Comparison of ENCODE assay signal across 9 mouse cellular contexts in genomic region chr13:23438521-23438920, GRCm38 (mm10). TPM values are rescaled to one million over a fixed set of nuclear protein-coding genes. Genes with fewer than 3 reads are reported as not detected.
DNase-seq lines count a peak whose midpoint lies in the region; ATAC-seq lines count a peak whose summit lies in the region.
"Had no signal": no experiment of that assay in that cellular context is flagged by ENCODE, and none has a peak within 500 bp of the region (broad histone marks: within the 10 kb centered on the region; RNA-seq: fewer than 3 reads in every experiment).

No protein-coding gene starts in this region.

- H3K9ac ChIP-seq in intestine, embryonic 16.5 days (ENCODE audit: low read depth, low read length) = no peak overlapping the region
- peak overlapping the region; percentile 46; the same call in 1 of the 2 replicates for H3K9ac ChIP-seq in liver, embryonic 15.5 days

- peak overlapping the region; percentile 74 for H3K4me2 ChIP-seq in intestine, embryonic 16.5 days (ENCODE audit: low read depth, low read length)
- H3K4me2 ChIP-seq in liver, embryonic 15.5 days = peak overlapping the region; percentile 86

- H3K4me3 ChIP-seq in intestine, embryonic 16.5 days (ENCODE audit: low read length) = peak overlapping the region; percentile 65
- H3K4me3 ChIP-seq in liver, embryonic 15.5 days (replicated peaks) = peak overlapping the region; percentile 64

- peak; percentile 78 for DNase-seq in A20 (ENCODE audit: low read depth, low spot score)
- peak; percentile 52 to 56 for DNase-seq in CD8-positive naive resting alpha-beta T cell, adult 2 months (ENCODE audit: low read depth in 2 of 2, low spot score in 2 of 2)
- DNase-seq in cerebellum, adult 9-10 months = peak; percentile 74
- DNase-seq in frontal cortex, postnatal 25 days (ENCODE audit: low spot score in 2 of 2) = peak; percentile 38 to 58
- peak; percentile 51 for DNase-seq in neural tube, embryonic 10.5 days (ENCODE audit: extremely low spot score, low spot score)
- DNase-seq in urinary bladder, postnatal 14 days (ENCODE audit: low spot score) = no peak

- no peaks in the 10 kb centered on the region for H3K27me3 ChIP-seq in intestine, embryonic 16.5 days (replicated peaks; ENCODE audit: control insufficient read depth, insufficient read depth, low read length)
- no peaks in the 10 kb centered on the region for H3K27me3 ChIP-seq in liver, embryonic 15.5 days

- no peaks in the 10 kb centered on the region for H3K36me3 ChIP-seq in intestine, embryonic 16.5 days (ENCODE audit: control insufficient read depth, insufficient read depth, low read length)
- H3K36me3 ChIP-seq in liver, embryonic 15.5 days (replicated peaks) = no peaks in the 10 kb centered on the region

- ATAC-seq in intestine, embryonic 16.5 days = no peak
- ATAC-seq in liver, embryonic 15.5 days (ENCODE audit: insufficient read depth) = no peak

- no peaks in the 10 kb centered on the region for H3K9me3 ChIP-seq in intestine, embryonic 16.5 days (ENCODE audit: control insufficient read depth, low read length)
- H3K9me3 ChIP-seq in liver, embryonic 15.5 days (replicated peaks) = no peaks in the 10 kb centered on the region

- WGBS in intestine, embryonic 16.5 days = under 1% methylated on average over 7 of the region's 7 CpGs
- WGBS in liver, embryonic 15.5 days (ENCODE audit: insufficient replicate concordance) = 0% methylated on average over 7 of the region's 7 CpGs

- no peak overlapping the region for H3K27ac ChIP-seq in intestine, embryonic 16.5 days (ENCODE audit: low read length)
- H3K27ac ChIP-seq in liver, embryonic 15.5 days (replicated peaks) = peak overlapping the region; percentile 80

- H3K4me1 ChIP-seq in intestine, embryonic 16.5 days (ENCODE audit: control insufficient read depth, insufficient read depth, low read length) = peaks cover 6% of the 10 kb centered on the region; the same call in 1 of the 2 replicates
- H3K4me1 ChIP-seq in liver, embryonic 15.5 days (replicated peaks) = peaks cover 30% of the 10 kb centered on the region

RNA-seq across cellular contexts. Expression of gene Abt1, which starts 14.9 kb away (rescaled TPM):
- 10.2 and 11.2 TPM in 2 replicates for polyA plus RNA-seq in intestine, embryonic 16.5 days (2015; fragmentation: Nextera tagmentation; extraction: Ambion mirVana)
- 5.1 and 5.2 TPM in 2 replicates for polyA plus RNA-seq in liver, embryonic 15.5 days (2015; fragmentation: Nextera tagmentation; extraction: Ambion mirVana)

RNA-seq across cellular contexts. Expression of gene Btn1a1, which starts 27.2 kb away (rescaled TPM):
- polyA plus RNA-seq in intestine, embryonic 16.5 days (2015; fragmentation: Nextera tagmentation; extraction: Ambion mirVana) = 0.07 and 0.11 TPM in 2 replicates
- polyA plus RNA-seq in liver, embryonic 15.5 days (2015; fragmentation: Nextera tagmentation; extraction: Ambion mirVana) = 1.6 and 2.1 TPM in 2 replicates

RNA-seq across cellular contexts. Expression of gene Btn2a2, which starts 50.1 kb away (rescaled TPM):
- 0.12 TPM in 2 replicates for polyA plus RNA-seq in intestine, embryonic 16.5 days (2015; fragmentation: Nextera tagmentation; extraction: Ambion mirVana)
- not detected in 2 replicates for polyA plus RNA-seq in liver, embryonic 15.5 days (2015; fragmentation: Nextera tagmentation; extraction: Ambion mirVana)
- polyA plus RNA-seq: small intestine, adult 2 months had no signal
